Mouse (Mus musculus) cerebellum, adult 2 months (tissue): ENCODE results near the gene Scd4. TPM values are rescaled to one million over a fixed set of nuclear protein-coding genes. Genes with fewer than 3 reads are reported as not detected.

Experiments
- DNase-seq, 2 experiments: peaks; one replicate each; pipeline ENCODE4 v3.0.0; 2021
- H3K27ac ChIP-seq: fragments of 200-500 bp; 2 replicates; pipeline ENCODE4 v1.5.1; 2012; ENCODE audit warnings: low read length, control low read depth, inconsistent platforms; ENCODE audit not compliant: insufficient read depth
- H3K27me3 ChIP-seq: fragments of 200-500 bp; 2 replicates; pipeline ENCODE4 v1.6.1; 2012; ENCODE audit warnings: inconsistent platforms, mild to moderate bottlenecking, low read length, moderate library complexity; ENCODE audit not compliant: control insufficient read depth, insufficient read depth
- H3K4me1 ChIP-seq: fragments of 200-500 bp; 2 replicates; pipeline ENCODE4 v1.6.1; 2011; ENCODE audit warnings: low read length; ENCODE audit not compliant: control insufficient read depth, insufficient read depth
- H3K4me3 ChIP-seq: fragments of 200-500 bp; replicated peaks from 2 replicates; pipeline ENCODE3; 2011; ENCODE audit warnings: mild to moderate bottlenecking, low read depth, low read length, control low read depth; ENCODE audit not compliant: insufficient read depth
- CTCF ChIP-seq: fragments of 200-500 bp; IDR thresholded peaks from 2 replicates; pipeline ENCODE4 v1.5.1; 2011; ENCODE audit warnings: low read depth, mild to moderate bottlenecking, control low read depth, low read length, moderate library complexity, borderline replicate concordance; ENCODE audit not compliant: insufficient read depth
- POLR2A ChIP-seq: fragments of 200-500 bp; IDR thresholded peaks from 2 replicates; pipeline ENCODE4 v1.6.1; 2011; ENCODE audit warnings: low read length, control low read depth, borderline replicate concordance; ENCODE audit not compliant: insufficient read depth
- WGBS: fragments of 180-500 bp; shearing (Covaris S2); methylation state at CpG from one replicate; pipeline ENCODE4 v1.1.7; 2018; 5-methylcytosine and 5-hydroxymethylcytosine counted together
- polyA plus RNA-seq: library from polyadenylated mRNA; depleted of rRNA; stranded (reverse); fragments of >200 nt; gene quantifications from 2 replicates; pipeline ENCODE4 v1.2.3, GENCODE M21; 2012

Scd4 gene
- polyA plus RNA-seq, 1 experiment = 0.18 TPM

GRCm38 (mm10) chr19:44377629-44378375 is 44.9 kb downstream of the Scd4 start:
- no peak overlapping the region for H3K4me3 ChIP-seq
- H3K4me1 ChIP-seq = no peaks in the 10 kb centered on the region
- H3K27ac ChIP-seq = no peak overlapping the region
- H3K27me3 ChIP-seq = no peaks in the 10 kb centered on the region
- no peak for TF ChIP-seq POLR2A
- no peak for TF ChIP-seq CTCF
- no peak for DNase-seq
- 69% methylated on average over 5 of the region's 5 CpGs for WGBS

GRCm38 (mm10) chr19:44379090-44379489 is 46.2 kb downstream of the Scd4 start:
- TF ChIP-seq POLR2A (no peak), CTCF (no peak)
- Histone ChIP-seq H3K27me3 (no peaks in the 10 kb centered on the region), H3K4me1 (no peaks in the 10 kb centered on the region), H3K27ac (no peak overlapping the region), H3K4me3 (no peak overlapping the region)
- DNase-seq = no peak

- H3K4me3 ChIP-seq = no peak overlapping the region
- DNase-seq = no peak
- 93% methylated on average over 4 of the region's 4 CpGs for WGBS
Measured at GRCm38 (mm10) chr19:44380065-44380464, 47.2 kb downstream of the Scd4 start.

GRCm38 (mm10) chr19:44382682-44383321 is 49.9 kb downstream of the Scd4 start:
- Histone ChIP-seq H3K4me3 (no peak overlapping the region), H3K4me1 (no peaks in the 10 kb centered on the region), H3K27ac (no peak overlapping the region), H3K27me3 (no peaks in the 10 kb centered on the region)
- DNase-seq = no peak
- TF ChIP-seq POLR2A = no peak
- TF ChIP-seq CTCF = no peak
- 89% methylated on average over 12 of the region's 12 CpGs for WGBS

More at GRCm38 (mm10) chr19:44380065-44380464, 47.2 kb downstream of the Scd4 start:
- H3K4me1 ChIP-seq = no peaks in the 10 kb centered on the region
- no peak overlapping the region for H3K27ac ChIP-seq
- TF ChIP-seq CTCF = no peak
- no peak for TF ChIP-seq POLR2A
- no peaks in the 10 kb centered on the region for H3K27me3 ChIP-seq

GRCm38 (mm10) chr19:44385887-44386498 is 53.1 kb downstream of the Scd4 start:
- Histone ChIP-seq H3K4me3 (no peak overlapping the region), H3K27me3 (no peaks in the 10 kb centered on the region), H3K4me1 (no peaks in the 10 kb centered on the region), H3K27ac (no peak overlapping the region)
- TF ChIP-seq CTCF (no peak), POLR2A (no peak)
- no peak for DNase-seq
- 69% methylated on average over 6 of the region's 6 CpGs for WGBS

DNA sequence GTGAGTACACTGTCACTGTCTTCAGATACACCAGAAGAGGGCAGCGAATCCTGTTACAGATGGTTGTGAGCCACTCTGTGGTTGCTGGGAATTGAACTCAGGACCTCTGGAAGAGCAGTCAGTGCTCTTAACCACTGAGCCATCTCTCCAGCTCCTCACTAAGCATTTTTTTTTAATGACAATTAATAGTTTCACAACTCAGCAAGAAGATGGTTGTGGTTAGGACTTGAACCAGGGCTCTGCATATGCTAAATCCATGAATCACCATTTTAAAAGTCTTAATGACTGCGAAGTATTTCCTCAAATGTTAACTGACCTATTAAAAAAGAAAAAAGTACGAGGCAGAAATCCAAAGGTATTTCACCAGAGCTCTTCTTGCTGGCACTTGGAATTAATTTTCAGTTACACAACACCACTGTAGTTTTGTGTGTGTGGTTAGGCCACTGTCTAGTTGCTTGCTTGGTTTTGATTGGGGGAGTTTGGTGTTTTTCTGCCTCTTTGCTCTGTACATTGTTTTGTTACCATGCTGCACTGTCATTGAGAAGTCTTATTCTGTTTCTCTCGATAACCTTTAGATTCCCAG is 54.3 kb downstream of the Scd4 start:
- no peak for TF ChIP-seq CTCF
- no peak for TF ChIP-seq POLR2A
- no peak for DNase-seq
- no peaks in the 10 kb centered on the region for H3K4me1 ChIP-seq
- H3K27ac ChIP-seq = no peak overlapping the region
- H3K4me3 ChIP-seq = no peak overlapping the region
- no peaks in the 10 kb centered on the region for H3K27me3 ChIP-seq
- 93% methylated on average over 4 of the region's 4 CpGs for WGBS

- Histone ChIP-seq H3K4me1 (no peaks in the 10 kb centered on the region), H3K4me3 (peak overlapping the region; percentile 80), H3K27me3 (no peaks in the 10 kb centered on the region), H3K27ac (peak overlapping the region; percentile 79)
- 33% methylated on average over 19 of the region's 19 CpGs for WGBS
- DNase-seq = no peak
- TF ChIP-seq CTCF (no peak), POLR2A (no peak)
Measured at GRCm38 (mm10) chr19:44387746-44388474, 55.0 kb downstream of the Scd4 start.
